Comparison of ENCODE assay signal across 11 mouse cellular contexts in genomic region chr9:77496540-77497062, GRCm38 (mm10). TPM values are rescaled to one million over a fixed set of nuclear protein-coding genes. Genes with fewer than 3 reads are reported as not detected.
DNase-seq lines count a peak whose midpoint lies in the region; ATAC-seq and TF ChIP-seq lines count a peak whose summit lies in the region.
"Had no signal": no experiment of that assay in that cellular context is flagged by ENCODE, and none has a peak within 500 bp of the region (broad histone marks: within the 10 kb centered on the region; RNA-seq: fewer than 3 reads in every experiment).

No protein-coding gene starts in this region.

- H3K9ac ChIP-seq in embryonic facial prominence, embryonic 11.5 days (replicated peaks; ENCODE audit: low read length) = no peak overlapping the region
- peak overlapping the region; percentile 43; the same call in 1 of the 2 replicates for H3K9ac ChIP-seq in hindbrain, embryonic 13.5 days
- H3K9ac ChIP-seq in midbrain, postnatal 0 days (replicated peaks; ENCODE audit: low read length, poor library complexity, severe bottlenecking) = no peak overlapping the region; the same call in 1 of the 2 replicates
- H3K9ac ChIP-seq: embryonic facial prominence, embryonic 15.5 days had no signal

- 13% methylated on average over 12 of the region's 12 CpGs for WGBS in embryonic facial prominence, embryonic 11.5 days
- WGBS in hindbrain, embryonic 13.5 days = 13% methylated on average over 12 of the region's 12 CpGs
- 15% methylated on average over 12 of the region's 12 CpGs for WGBS in midbrain, postnatal 0 days

- DNase-seq in left cerebral cortex, postnatal 4 days = peak; percentile 46
- no peak for DNase-seq in left cerebral cortex, adult 8-10 months (ENCODE audit: low spot score in 2 of 2)
- DNase-seq in embryonic facial prominence, embryonic 11.5 days (ENCODE audit: low spot score) = peak; percentile 66
- DNase-seq in midbrain, postnatal 0 days (ENCODE audit: low spot score) = peak; percentile 73
- DNase-seq in testis, postnatal 10 days (ENCODE audit: low spot score) = no peak
- DNase-seq in left cerebral cortex, adult 18-20 months (ENCODE audit: low spot score in 2 of 2) = no peak
- no peak for DNase-seq in lung, postnatal 25 days (ENCODE audit: low spot score)

- H3K4me3 ChIP-seq in embryonic facial prominence, embryonic 11.5 days (ENCODE audit: low read depth, low read length) = no peak overlapping the region
- H3K4me3 ChIP-seq in hindbrain, embryonic 13.5 days = no peak overlapping the region
- no peak overlapping the region for H3K4me3 ChIP-seq in midbrain, postnatal 0 days (ENCODE audit: low read depth, low read length)
- H3K4me3 ChIP-seq: embryonic facial prominence, embryonic 15.5 days; left cerebral cortex, adult 2 months had no signal

- peak; percentile 91 for ATAC-seq in embryonic facial prominence, embryonic 11.5 days (replicated peaks; ENCODE audit: insufficient number of reproducible peaks, low FRiP score, low TSS enrichment, low read depth)
- peak; percentile 83 for ATAC-seq in hindbrain, embryonic 13.5 days (ENCODE audit: low FRiP score)
- peak; percentile 81 for ATAC-seq in midbrain, postnatal 0 days (ENCODE audit: low FRiP score)

- intact Hi-C loops in left cerebral cortex, postnatal 4 days (cut with DNase I) = no loop called here

- H3K27me3 ChIP-seq in embryonic facial prominence, embryonic 11.5 days (ENCODE audit: control insufficient read depth, insufficient read depth, low read length) = no peaks in the 10 kb centered on the region
- peaks cover 15% of the 10 kb centered on the region for H3K27me3 ChIP-seq in hindbrain, embryonic 13.5 days
- H3K27me3 ChIP-seq in midbrain, postnatal 0 days (ENCODE audit: insufficient read depth, low read length) = no peaks in the 10 kb centered on the region
- H3K27me3 ChIP-seq: embryonic facial prominence, embryonic 15.5 days; Patski had no signal

- H3K9me3 ChIP-seq in embryonic facial prominence, embryonic 11.5 days (replicated peaks; ENCODE audit: control insufficient read depth, low read length) = no peaks in the 10 kb centered on the region
- no peaks in the 10 kb centered on the region for H3K9me3 ChIP-seq in hindbrain, embryonic 13.5 days
- no peaks in the 10 kb centered on the region for H3K9me3 ChIP-seq in midbrain, postnatal 0 days (ENCODE audit: low read length)
- H3K9me3 ChIP-seq: embryonic facial prominence, embryonic 15.5 days had no signal

- peaks cover 3% of the 10 kb centered on the region; the same call in 1 of the 2 replicates for H3K4me1 ChIP-seq in embryonic facial prominence, embryonic 11.5 days (ENCODE audit: control insufficient read depth, insufficient read depth, low read length)
- H3K4me1 ChIP-seq in hindbrain, embryonic 13.5 days (replicated peaks) = peaks cover 14% of the 10 kb centered on the region
- H3K4me1 ChIP-seq in midbrain, postnatal 0 days (ENCODE audit: insufficient read depth, low read length) = peaks cover 5% of the 10 kb centered on the region

- peak overlapping the region; percentile 35; the same call in 1 of the 2 replicates for H3K27ac ChIP-seq in embryonic facial prominence, embryonic 11.5 days (replicated peaks; ENCODE audit: low read depth, low read length)
- peak overlapping the region; percentile 52 for H3K27ac ChIP-seq in hindbrain, embryonic 13.5 days
- H3K27ac ChIP-seq in midbrain, postnatal 0 days (ENCODE audit: low read depth, low read length) = 0 out of 2 replicates have a peak overlapping the region, but pooled peaks have one; percentile 20
- H3K27ac ChIP-seq: embryonic facial prominence, embryonic 15.5 days; left cerebral cortex, adult 2 months had no signal

- no peaks in the 10 kb centered on the region for H3K36me3 ChIP-seq in embryonic facial prominence, embryonic 11.5 days (replicated peaks; ENCODE audit: control insufficient read depth, insufficient read depth, low read depth, low read length)
- H3K36me3 ChIP-seq in hindbrain, embryonic 13.5 days = no peaks in the 10 kb centered on the region
- no peaks in the 10 kb centered on the region for H3K36me3 ChIP-seq in midbrain, postnatal 0 days (ENCODE audit: insufficient read depth, low read length)
- H3K36me3 ChIP-seq: embryonic facial prominence, embryonic 15.5 days had no signal

- peak overlapping the region; percentile 16 for H3K4me2 ChIP-seq in embryonic facial prominence, embryonic 11.5 days (ENCODE audit: low read depth, low read length)
- H3K4me2 ChIP-seq in hindbrain, embryonic 13.5 days = no peak overlapping the region; the same call in 1 of the 2 replicates
- H3K4me2 ChIP-seq in midbrain, postnatal 0 days (ENCODE audit: low read depth, low read length, poor library complexity, severe bottlenecking) = 0 out of 2 replicates have a peak overlapping the region, but pooled peaks have one; percentile 15
- H3K4me2 ChIP-seq: embryonic facial prominence, embryonic 15.5 days had no signal

- TF ChIP-seq CTCF in midbrain, postnatal 0 days (IDR thresholded peaks at IDR 0.05) = no peak

RNA-seq across cellular contexts. Expression of gene Lrrc1, which starts 48.1 kb away (rescaled TPM):
- 1 to 10 TPM; 8.0 to 8.3 TPM for total RNA-seq in left cerebral cortex, postnatal 4 days (2021)
- 10 to 100 TPM in 1 of 4 experiments, 1 to 10 TPM in 3; 9.5 to 10.3 (median 9.7) TPM for total RNA-seq in left cerebral cortex, adult 8-10 months (2022)
- 9.5 and 11.7 TPM in 2 replicates for polyA plus RNA-seq in embryonic facial prominence, embryonic 11.5 days (2014; fragmentation: Nextera tagmentation; extraction: Ambion mirVana)
- polyA plus RNA-seq in hindbrain, embryonic 13.5 days (2015; fragmentation: Nextera tagmentation; extraction: Ambion mirVana) = 4.9 and 5.6 TPM in 2 replicates
- total RNA-seq in midbrain, postnatal 0 days (2014; rRNA removed) = 19.1 and 38.6 TPM in 2 replicates
- polyA plus RNA-seq in midbrain, postnatal 0 days (2015; fragmentation: Nextera tagmentation; extraction: Ambion mirVana) = 4.2 and 4.6 TPM in 2 replicates
- total RNA-seq in left cerebral cortex, adult 18-20 months (2021) = 1 to 10 TPM; 5.3 to 8.3 TPM

Comparison
In these comparisons a context has a peak if more than half of its experiments do, and no peak if none do; other contexts are left out.
1. DNase-seq: peak in left cerebral cortex, postnatal 4 days (single experiment), embryonic facial prominence, embryonic 11.5 days (single experiment) and midbrain, postnatal 0 days (single experiment); none in left cerebral cortex, adult 8-10 months (0 of 2), testis, postnatal 10 days (single experiment), left cerebral cortex, adult 18-20 months (0 of 2) and lung, postnatal 25 days (single experiment).
2. Peak in every context shown above with its lines, with median percentiles within 50 percentile points of each other: ATAC-seq and H3K27ac ChIP-seq.